Mouse (Mus musculus) small intestine, adult 2 months (tissue): ENCODE data around the gene Tmem120a.

ENCODE experiments used
- CTCF ChIP-seq: fragments of 200-500 bp; IDR thresholded peaks from 2 replicates; pipeline ENCODE4 v1.5.1; 2012; ENCODE audit warnings: low read depth, mild to moderate bottlenecking, control low read depth, inconsistent platforms, low read length, moderate library complexity, mixed read lengths; ENCODE audit not compliant: insufficient replicate concordance, insufficient read length; ENCODE audit errors: extremely low read depth
- POLR2A ChIP-seq: fragments of 200-500 bp; IDR thresholded peaks from 2 replicates; pipeline ENCODE4 v1.6.1; 2012; ENCODE audit warnings: low read depth, mild to moderate bottlenecking, control low read depth, inconsistent platforms, low read length, moderate library complexity

- no peak for TF ChIP-seq CTCF
- TF ChIP-seq POLR2A = no peak
These were observed 494 bp upstream of the Tmem120a start for GRCm38 (mm10) chr5:135744742-135745141.
